Mouse (Mus musculus) A20 (cell line): ENCODE measurements around the gene Uvrag.
A peak's percentile ranks its signal among the peaks of the same experiment; 100 is the strongest.

Source experiments
- DNase-seq: peaks from one replicate; pipeline ENCODE4 v3.0.0-alpha.2; 2011; ENCODE audit warnings: low read depth, low spot score

The Uvrag gene

DNA sequence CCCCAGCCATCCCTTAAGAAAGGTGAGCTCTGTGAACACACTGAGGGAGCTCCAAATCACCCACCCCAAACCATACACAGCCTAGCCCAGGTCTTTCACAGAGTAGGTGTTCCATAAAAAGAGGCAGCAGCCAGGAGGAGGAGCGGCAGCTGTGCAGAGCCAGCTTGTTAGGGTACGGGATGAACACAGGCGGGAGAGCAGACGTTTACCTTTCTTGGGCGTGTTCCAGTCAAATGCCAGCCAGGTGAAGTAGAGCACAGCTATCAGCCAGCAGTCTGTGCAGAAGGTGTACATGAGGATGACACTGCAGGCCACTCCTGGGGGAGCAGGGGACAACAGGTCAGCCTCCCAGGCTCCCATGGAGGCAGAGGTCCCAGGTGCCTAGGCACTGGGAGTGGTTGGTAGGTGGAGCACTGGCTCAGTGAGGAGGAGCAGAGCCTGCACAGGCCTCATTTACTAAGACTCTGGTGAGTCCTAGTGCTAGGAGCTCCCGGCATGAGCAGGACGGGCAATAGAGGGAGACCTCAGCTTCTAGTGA is 24.0 kb upstream of the Uvrag start:
- no peak for DNase-seq

DNA sequence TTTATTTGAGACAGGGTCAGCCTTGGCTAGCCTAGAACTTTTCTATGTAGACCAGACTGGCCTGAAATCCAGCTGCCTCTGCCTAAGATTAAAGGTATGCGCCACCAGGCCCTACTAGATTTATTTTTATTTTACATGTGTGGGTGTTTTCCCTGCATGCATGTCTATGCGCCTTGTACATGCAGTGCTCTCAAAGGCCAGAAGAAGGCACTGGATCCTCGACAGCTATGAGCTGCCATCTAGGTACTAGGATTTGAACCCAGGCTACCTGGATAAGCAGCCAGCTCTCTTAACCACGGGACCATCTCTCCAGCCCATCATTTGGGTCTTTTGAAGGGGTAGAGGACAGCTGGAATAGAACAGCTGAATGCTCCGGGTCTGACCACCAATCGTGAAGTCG is 21.5 kb upstream of the Uvrag start:
- no peak for DNase-seq

DNA sequence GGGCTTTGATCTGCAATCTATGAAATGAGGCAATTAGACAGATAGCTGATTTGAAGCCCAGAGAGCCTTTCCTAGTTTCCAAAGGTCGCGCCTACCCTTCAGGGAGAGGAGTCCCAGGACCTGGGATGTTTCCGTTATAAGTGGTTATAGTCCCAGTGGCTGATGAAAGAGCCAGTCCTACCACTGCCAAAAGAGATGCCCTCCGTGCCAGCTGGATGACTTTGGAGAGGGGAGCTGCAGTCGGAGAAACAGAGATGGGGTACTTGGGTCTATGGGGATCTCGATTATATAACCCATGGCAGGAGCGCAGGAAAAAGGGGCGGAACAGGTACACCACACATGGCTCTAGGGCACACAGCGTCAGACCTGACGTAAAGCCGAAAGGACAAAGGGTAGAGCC is 21.0 kb upstream of the Uvrag start:
- DNase-seq, result no peak

DNA sequence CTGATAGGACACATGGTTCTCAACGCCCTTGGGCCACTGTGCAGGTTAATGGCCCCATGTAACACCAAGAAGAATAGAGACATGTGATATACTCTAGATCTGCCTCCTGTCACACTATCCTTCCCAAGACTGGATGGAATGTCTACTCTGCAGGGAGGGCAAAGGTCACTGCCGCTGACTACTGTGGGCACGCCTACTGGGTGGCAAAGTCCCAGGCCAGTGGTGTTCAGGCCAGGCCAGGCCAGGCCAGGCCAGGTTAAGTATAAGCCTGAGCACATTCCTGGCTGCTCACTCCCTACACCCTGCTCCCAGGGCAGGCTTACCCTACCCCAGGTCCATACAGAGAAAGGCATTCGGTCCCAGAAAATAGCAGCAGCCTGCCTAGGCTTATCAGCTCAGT is 20.6 kb upstream of the Uvrag start:
- DNase-seq, result no peak

DNA sequence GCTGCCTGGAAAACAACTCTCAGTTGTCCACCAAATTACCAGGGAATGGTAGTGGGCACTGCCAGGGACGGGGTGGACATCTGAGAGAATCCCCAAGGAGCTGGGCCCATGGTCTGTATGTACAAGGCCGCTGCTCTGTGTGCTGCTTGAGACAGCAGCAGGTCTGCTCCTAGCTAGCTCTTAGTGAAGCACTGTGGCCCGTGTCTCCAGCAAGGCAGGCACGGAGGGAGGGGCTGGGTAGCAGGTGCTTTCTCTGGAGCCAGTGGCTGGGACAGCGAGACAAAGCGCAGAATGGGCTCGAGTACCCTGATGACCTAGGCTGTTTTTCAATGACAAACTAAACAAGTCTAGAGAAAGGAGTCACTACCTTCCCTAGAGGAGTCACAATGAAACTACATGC is 20.1 kb upstream of the Uvrag start:
- peak; percentile 16 for DNase-seq

DNA sequence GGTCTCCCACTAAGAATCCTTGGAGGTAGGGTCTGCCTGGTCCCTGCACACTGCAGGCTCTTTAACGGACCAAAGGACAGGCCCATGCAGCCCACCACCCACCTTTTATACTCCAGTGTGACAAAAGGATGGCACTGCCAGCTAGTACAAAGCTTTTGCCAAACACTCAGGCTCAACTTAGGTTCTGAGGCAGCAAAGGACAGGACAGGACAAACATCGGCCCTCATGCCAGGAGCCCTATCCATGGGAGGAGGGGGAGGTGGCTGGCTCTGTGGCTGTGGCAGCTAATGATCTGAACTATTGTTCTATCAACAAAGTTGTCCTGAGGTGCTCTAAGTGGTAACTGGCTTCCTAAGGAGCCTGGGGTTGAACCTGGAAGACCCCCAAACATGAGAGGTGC is 18.5 kb upstream of the Uvrag start:
- DNase-seq, result no peak

DNA sequence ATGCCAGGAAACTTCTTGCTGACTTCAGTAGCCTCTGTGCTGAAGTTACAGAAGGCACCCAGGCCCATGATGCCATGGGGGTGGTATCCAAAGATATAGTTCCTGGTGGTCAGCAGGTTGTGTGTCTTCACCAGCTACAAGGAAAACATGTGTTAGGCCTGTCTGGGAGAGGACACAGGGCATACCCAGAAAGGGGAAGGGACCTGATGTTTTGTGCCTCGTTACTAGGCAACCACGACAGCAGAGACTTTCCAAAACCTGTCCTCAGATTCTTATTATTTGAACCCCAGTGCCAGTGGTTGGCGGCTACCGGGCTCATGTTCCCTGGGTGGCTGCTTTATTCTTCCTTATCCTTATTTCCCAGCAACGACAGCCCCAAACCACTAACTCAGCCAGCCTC is 18.0 kb upstream of the Uvrag start:
- no peak for DNase-seq

DNA sequence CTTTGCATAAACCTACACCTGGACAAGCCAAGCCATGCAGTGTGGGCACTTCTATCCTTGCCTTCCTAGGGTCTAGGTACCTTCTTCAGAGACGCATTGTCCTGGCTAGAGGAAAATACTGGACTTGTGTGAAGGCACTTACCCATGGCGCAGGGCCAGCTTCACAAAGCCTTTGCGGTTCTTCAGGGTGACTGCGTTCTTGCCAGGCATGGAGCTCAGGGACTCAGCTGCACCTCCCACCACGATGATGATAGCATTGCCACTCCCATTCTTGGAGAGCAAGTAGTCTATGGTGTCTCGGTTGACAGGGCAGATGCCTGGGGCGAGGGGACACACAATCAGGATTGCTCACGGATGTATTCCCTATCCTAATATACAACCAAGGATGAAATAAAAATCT is 17.1 kb upstream of the Uvrag start:
- no peak for DNase-seq

DNA sequence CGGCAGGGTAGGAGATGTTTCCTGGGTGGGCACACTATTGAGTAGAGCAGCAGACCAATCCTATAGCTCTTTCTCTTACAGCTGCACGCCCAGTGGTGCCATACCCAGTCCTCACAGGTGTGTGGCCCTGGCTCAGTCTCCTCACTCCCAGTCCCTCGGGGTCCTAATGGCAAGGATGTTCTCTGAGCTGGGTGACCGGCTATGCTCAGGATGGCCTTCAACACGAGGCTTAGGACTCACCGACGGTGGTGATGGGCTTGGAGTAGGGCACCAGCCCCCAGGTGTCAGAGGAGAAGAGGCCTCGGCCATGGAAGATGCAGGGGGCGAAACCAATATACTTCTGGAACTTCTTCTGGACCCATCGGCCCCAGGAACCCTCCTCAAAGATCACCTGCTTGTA is 15.8 kb upstream of the Uvrag start:
- no peak for DNase-seq

DNA sequence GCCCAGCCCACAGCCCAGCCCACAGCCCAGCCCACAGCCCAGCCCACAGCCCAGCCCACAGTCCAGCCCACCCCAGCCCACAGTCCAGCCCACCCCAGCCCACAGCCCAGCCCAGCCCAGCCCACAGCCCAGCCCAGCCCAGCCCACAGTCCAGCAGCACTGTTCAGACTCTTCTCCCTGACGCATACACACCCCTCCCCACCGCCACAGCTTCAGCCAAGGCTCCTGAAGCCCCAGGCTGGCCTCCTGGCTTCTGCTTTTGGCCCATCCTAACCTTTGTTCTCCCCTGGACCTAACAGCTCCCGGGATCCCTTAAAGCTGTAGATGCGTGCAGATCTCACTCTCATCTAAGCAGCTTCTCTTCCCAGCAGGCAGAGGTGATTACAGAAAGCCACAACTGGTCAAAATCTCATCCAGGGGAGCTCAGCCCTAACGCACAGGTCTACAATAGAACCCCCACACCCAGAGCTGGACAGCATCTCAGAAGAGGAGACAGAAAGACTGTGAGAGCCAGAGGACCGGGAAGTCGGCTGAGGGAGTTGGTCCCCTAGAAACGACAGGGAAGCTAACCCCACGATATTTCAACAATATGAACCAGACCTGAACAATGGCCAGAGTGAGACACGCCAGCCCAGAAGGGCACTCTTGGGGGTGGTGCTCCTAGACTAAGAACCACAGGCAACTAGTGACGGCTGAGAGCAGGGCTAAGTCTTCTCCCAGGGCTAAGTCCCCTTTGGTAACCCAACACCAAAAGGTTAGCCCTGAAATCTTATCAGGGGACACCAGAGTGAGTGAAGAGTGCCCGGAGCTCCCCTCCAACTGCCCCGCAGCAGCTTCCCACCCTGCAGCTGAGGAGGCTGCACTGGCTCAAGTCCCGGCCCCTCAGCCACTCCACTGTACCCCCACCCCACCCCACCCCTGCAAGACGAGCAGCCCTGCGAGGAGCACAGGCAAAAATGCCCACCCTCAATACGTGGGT is 14.7 kb upstream of the Uvrag start:
- DNase-seq, result no peak

DNA sequence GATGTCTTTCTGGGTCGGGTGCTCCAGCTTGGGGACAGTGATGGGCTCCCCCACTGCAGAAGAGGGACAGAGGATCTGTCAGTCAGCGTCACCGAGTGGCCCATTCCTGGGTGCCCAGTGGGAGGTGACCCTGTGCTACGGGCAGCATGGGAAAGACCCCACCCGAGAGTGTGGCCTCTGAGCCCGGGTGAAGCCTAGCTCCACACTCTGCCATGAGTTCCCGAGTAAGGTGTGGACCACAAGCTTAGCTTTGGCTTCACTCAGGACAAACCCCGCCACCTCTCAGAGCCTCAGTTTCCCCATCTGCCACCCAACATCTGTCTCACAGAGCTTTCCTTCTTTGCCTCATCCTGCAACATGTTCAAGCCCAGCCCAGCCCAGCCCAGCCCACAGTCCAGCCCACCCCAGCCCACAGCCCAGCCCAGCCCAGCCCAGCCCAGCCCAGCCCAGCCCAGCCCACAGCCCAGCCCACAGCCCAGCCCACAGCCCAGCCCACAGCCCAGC is 13.8 kb upstream of the Uvrag start:
- no peak for DNase-seq

DNA sequence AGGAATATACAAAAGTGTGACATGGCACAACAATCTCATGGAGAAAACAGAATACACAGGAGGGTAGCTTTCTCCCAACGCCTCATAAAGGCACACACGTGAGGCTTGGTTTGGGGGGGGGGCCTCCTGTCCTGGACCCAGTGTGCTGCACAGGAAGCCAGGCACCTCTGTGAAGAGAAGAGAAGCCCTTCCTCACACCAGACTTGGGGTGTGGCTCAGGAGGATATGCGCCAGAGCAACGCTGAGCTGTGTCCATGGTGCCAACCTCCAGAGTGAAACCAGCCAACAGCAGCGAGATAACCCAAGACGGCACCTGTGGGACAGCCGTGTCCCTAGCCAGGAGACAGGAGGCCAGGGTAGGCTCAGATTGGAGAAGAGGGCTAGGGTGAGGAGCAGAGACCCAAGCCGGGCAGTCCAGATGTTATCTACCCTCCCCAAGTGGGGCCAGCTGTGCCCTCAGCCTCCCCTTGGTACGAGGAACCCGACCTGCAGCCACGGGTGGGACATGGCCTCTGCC is 12.8 kb upstream of the Uvrag start:
- DNase-seq, result no peak

DNA sequence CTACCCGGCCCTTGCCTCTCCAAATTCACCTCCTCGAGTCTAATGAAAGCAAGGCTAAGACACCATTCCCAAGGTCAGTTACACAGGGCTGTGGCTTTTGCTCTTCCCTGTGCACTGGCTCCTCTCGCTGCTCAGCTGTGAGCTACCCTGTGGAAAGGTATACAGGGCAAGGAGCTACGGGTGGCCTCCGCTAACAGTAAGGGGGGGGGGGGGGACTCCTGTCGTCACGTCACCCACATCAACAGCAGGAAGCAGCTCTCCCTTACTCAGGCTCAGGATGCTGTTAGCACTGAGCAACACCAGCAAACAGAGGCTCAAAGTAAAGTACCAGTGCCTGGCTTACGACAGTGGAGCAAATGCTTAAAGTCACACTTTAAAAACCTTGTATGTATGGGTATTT is 11.8 kb upstream of the Uvrag start:
- no peak for DNase-seq

DNA sequence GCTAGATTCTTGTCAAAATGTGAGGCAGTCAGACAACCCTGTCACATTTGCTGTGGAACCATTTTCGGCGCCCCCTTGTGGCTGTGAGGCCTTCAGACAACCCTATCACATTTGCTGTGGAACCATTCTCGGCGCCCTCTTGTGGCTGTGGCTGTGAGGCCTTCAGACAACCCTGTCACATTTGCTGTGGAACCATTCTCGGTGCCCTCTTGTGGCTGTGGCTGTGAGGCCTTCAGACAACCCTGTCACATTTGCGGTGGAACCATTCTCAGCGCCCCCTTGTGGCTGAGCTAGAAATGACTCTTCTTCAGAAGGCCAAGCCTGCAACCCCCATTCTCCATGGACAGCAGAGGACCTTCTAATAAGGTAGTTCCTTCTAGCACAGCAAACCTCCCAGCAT is 10.4 kb upstream of the Uvrag start:
- DNase-seq, result peak; percentile 97

DNA sequence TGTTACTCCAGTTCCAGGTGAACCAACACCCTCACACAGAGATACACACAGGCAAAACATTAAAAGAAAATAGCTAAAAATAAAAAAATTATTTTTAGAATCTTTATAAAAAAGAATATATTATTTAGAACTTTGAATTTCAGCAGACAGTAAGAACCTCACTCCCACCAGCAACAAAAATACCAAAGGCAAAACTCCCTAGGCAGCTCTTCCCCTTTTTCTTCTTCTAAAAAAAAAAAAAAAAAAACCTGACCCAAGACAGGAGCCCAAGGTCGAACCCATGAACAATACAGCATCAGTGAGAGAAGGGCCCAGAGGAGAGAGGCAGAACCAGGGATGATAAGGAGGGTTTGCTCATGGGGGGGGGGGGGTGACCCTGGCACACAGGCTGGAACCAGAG is 8.1 kb upstream of the Uvrag start:
- peak; percentile 50 for DNase-seq

DNA sequence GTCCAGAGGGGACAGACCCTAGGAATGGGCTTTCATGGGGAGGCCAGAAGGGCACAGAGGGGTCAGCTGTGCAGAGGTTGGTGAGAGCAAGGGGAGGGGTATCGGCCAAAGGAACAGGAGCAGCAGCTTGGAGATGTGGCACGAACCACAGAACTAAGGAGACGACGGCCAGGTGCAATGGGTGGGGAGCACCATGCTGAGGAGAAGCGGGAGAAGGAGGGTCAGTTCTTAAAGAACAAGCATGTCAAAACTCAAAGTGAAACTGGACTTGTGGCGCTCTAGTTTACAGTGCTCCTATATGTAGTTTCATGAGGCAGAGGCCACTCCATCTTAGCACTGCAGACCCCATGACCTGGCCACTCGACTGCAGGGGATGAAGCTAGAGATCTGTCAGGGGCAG is 6.6 kb upstream of the Uvrag start:
- peak; percentile 79 for DNase-seq

DNA sequence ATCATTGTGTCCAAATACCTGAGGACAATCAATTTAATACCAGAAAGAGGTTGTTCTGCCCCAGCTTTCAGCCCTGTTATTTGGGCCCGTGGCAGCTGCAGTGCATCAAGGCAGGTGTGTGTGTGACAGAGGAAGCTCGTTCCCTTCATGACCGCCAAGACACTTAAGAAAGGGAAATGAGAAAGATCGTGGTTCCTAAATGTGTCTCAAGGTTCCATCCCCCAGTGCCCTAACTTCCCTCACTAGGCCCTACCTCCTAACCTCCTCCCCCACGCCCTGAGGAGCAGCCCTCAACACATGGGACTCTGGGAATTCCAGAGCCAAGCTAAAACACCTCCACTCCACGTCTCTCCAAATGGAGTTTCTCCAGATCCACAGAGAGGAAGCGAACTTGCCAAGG is 6.0 kb upstream of the Uvrag start:
- DNase-seq, result peak; percentile 93

DNA sequence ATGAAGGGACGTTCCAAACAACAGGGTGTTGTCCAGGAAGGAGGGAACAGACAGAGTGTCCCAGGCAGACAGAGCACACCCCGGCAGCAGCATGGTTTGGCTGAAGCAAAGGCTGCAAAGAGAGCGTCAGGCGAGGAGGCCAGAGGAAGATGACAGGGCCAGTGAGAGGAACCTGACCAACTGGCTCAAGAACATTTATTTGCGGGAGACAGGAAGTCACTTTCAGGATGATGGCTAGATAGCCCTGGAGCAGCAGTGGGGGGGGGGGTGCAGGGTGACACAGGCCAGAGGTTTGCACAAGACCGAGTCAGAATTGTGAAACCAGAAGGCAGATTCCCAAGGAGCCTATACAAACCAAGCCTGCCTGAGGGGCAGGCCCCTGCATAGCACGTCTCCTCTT is 5.1 kb upstream of the Uvrag start:
- DNase-seq, result no peak

DNA sequence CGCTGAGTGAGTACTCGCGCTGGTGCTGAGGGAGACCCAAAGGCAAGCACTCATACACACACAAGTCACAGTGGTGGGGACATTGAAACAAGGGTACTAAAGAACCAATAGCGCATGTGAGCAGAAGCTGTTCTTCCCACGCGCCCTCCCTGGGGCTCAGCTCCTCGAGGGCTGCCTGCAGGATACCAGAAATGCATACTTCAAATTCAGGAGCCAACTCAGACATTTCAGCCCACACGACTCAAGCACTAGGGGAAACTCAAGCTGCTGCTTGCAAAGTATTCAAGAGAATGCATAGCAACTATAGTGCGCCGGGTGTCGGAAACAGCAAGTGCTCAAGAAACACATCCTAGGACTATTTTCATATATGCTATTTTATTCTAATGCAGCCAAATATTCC is 3.7 kb upstream of the Uvrag start:
- no peak for DNase-seq

DNA sequence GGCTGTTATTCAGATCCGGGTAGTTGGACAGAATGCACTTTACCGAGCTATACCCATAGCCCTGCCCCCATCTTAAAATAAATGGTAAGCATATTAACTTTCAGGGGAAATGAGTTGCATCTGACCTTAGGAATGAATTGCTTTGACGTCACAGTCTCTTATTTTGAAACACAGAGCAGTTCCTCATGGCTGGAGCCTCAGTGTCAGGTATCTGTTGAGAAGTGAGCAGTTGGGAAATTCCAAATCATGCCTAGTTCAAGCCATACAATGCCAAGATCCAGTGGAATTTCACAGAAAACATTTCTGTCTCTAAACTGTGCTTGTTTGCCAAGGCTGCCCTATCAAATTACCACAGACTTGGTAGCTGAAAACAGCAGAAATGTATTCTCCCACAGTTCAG is 2.3 kb upstream of the Uvrag start:
- peak; percentile 83 for DNase-seq

DNA sequence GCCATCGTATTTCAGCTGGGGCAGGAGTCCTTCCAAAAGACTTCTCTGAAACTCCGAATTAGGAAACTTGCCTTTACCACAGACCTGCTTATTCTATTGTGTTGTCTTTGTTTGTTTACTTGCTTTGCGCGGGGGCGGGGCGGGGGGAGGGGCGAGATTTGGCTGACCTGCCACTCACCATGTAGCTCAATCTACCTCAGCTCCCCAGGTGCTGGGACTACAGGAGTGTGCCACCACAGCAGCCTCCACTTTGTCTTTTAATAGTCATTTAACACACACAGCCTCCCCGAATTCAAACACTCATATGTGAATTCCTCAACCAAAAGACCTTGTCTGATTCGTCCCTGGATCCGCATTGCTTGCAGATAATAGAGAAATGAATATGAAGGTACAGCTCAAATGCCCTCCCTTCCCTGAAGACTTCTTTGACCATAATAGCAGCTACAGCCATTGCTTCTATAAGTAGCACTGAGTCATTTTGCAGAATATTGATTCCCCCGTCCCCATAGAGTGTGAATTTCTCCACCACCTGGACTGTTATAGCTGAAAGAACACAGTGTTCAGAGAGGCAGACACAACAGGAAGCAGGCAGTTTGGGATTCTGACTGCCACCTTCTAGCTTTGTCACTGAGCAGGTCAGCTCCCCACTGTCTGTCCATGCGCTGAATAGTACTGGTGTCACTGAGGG is 1.1 kb upstream of the Uvrag start:
- peak; percentile 87 for DNase-seq

DNA sequence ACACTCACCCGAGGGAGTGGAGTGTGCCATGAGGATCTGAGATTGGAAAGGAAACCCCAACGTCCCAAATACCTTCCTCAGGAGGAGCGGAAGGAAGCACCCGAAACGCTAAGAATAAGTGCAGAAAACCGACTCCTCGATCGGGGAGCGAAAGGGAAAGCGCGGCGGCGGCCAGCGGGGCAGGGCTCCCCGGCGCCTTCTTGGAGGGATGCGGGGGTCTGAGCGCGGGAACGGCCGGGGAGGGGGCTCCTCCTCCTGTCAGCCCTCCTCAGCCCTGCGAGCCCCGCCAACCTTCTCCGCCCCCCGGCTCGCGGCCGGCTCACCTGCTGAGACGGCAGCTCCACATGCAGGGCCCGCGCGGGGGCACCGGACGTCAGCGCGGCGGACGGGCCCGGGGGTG is 430 bp downstream of the Uvrag start:
- no peak for DNase-seq
